Mouse (Mus musculus): Measurements from ENCODE around the gene Gpn2.

The Gpn2 gene

GRCm38 (mm10) chr4:133584059-133584951 is at the start of gene Gpn2:
Gene Gpn2 (plus strand): TSS chr4:133584362.
- DNase-seq (ENCODE audit: low read depth, low spot score): peak; percentile 96

DNA sequence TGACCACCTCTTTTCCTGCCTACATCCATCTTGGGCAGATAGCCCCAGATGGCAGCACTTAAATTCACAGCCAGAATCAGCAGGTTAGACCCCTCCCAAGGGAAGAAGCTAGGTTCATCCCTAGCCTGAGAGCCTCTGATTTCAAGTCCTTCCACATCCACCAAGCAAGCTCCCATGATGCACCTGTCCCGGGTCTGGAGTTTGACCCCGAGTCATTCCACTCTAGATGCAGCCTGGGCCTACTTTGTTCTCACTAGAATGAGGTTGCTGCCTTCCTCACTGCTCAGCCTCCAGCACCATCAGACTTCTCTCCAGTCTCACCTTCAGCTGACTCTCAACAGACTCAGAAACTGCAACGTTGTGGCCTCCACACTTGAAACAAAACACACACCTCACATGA is 48.1 kb upstream of the Gpn2 start:
- peak; percentile 37 for DNase-seq (ENCODE audit: low read depth, low spot score)

- DNase-seq (ENCODE audit: low read depth, low spot score): no peak
These were observed 47.5 kb upstream of the Gpn2 start for GRCm38 (mm10) chr4:133536652-133537051.

GRCm38 (mm10) chr4:133545272-133546231 is 38.6 kb upstream of the Gpn2 start, which contains the start of gene Nudc:
Gene Nudc (minus strand): TSS chr4:133545996.
- peak; percentile 98 for DNase-seq (ENCODE audit: low read depth, low spot score)

- DNase-seq (ENCODE audit: low read depth, low spot score): no peak
These were observed 32.1 kb upstream of the Gpn2 start for GRCm38 (mm10) chr4:133552029-133552428.

- no peak for DNase-seq (ENCODE audit: low read depth, low spot score)
These were observed 31.3 kb upstream of the Gpn2 start, which contains the start of gene Nr0b2 for GRCm38 (mm10) chr4:133552768-133553447. Gene Nr0b2 (plus strand): TSS chr4:133553376.

DNA sequence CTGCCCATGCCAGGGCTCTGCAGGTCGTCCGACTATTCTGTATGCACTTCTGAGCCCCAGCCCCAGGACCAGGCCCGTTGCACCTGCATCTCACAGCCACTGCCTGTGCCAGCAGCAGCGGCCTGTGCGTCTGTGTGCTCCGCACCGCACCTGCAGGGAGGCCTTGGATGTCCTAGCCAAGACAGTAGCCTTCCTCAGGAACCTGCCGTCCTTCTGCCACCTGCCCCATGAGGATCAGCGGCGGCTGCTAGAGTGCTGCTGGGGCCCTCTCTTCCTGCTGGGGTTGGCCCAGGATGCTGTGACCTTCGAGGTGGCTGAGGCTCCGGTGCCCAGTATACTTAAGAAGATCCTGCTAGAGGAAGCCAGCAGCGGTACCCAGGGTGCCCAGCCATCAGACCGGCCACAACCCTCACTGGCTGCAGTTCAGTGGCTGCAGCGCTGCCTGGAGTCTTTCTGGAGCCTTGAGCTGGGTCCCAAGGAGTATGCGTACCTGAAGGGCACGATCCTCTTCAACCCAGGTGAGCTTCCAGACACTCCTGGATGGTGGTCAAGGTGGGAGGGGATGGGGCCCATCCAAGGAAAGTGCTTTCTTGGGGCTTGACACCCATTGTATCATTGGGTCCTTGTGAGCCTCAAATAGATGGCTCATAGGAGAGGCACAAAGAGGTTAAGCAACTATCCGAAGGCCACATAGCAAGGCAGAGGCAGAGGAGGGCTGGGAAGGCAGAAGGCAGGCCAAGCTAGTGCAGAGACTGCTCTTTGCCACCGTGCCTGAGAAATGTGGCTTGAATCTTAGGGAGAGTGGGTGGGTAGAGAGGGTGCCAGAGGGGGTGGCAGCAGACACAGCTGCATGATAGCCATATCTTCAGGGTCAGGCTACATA is 30.5 kb upstream of the Gpn2 start:
- no peak for DNase-seq (ENCODE audit: low read depth, low spot score)

DNA sequence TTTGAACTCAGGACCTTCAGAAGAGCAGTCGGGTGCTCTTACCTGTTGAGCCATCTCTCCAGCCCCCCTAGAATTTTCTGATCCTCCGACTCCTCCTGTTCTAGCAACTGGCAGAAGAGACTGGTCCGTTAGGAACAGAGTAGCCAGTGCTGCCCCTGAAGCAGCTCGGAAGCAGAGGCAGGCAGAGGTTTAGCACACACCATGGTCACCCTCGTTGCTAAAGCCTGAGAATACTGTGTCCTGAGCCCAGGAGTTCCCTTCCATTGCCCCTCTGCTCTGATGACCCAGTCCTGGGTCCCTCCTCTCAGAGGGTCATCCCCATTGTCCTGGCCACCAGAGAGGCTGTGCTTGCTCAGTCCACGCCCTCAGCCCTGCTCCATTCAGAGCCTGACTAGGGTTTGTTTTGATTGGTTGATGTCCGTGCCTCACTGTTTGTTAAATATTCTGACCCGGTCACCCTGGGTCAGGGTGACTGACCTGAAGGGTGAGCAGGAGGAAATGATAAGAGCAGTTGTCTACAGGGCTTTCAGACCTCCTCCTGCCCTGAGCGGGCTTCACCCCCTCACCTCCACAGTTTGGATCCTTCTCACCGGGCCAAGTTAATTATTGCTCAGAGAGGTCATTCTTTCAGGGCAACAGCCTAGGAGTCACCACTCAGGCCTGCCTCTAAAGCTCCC is 27.0 kb upstream of the Gpn2 start:
- DNase-seq (ENCODE audit: low read depth, low spot score): no peak

GRCm38 (mm10) chr4:133559846-133560245 is 24.3 kb upstream of the Gpn2 start:
- DNase-seq (ENCODE audit: low read depth, low spot score): no peak

DNA sequence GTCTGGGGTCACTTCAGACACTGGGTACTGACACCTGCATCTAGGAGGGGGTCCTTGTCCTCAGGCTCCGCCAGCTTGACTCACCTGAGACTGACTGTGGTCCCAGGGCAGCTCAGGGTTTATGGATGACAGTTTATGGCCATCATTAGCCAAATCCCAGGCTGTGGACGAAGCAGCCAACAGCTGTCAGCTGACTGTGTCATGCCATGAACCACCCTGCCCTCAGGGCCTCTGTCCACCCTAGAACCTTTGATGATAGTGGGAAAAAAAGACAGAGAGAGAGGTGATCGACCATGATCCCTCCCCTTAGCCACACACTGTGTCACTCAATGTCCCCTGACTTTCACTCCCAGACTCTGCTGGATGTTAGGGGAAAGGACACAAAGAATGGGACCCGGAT is 22.5 kb upstream of the Gpn2 start:
- DNase-seq (ENCODE audit: low read depth, low spot score): no peak

DNA sequence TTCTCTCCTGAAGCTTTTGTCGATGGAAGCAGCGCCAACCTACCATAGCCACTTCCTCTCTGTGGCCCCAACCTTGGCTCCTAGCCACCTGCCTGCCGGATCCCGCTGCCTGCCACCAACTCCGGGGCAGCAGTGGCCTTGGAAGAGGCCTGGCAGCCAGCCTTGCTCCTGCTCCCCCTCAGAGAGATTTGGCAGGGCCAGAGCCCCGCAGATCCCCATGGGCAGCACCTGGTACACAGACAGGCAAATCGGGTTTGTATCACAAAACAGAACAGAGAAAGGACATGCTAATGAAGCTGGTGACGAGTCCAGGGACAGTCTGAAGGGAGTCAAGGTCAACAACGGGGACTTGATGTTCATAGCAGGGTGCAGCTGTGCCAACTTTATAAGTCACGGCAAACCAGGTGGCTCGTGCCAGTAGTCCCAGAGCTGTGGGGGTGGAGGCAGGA is 21.0 kb upstream of the Gpn2 start:
- peak; percentile 24 for DNase-seq (ENCODE audit: low read depth, low spot score)

GRCm38 (mm10) chr4:133567251-133567650 is 16.9 kb upstream of the Gpn2 start:
- DNase-seq (ENCODE audit: low read depth, low spot score): peak; percentile 83

DNA sequence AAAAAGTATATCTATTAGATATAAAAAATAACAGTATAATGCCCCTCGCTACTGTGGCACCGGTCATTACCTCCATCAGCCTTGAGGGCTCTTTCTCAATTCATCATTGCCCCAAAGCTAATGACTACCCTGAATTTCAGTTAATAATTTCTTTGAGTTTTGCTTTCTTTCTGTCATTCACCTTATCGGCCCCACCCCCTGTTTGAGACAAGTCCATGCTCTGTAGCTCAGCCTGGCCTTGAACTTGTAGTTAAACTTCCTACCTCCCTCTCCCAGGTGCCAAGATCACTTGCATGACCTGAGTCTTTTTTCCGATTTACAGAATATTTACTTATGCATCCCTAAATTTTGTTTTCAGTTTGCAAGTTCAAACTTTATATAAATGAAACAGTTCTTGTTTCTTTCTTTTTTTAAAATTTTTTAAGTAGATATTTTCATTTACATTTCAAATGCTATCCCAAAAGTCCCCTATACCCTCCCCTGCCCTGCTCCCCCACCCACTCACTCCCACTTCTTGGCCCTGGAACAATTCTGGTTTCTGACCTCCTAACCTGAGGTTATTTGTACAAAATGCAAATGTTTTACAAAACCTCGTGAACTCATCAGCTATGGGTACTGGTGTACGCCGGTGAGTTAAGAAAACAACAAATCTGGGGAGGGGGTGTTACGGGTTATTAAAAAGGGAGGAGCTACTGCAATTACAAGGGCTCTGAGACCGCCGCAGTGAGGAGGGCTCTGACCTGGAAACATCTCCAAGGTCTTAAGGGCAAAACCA is 14.7 kb upstream of the Gpn2 start:
- DNase-seq (ENCODE audit: low read depth, low spot score): no peak

GRCm38 (mm10) chr4:133570066-133570466 is 14.1 kb upstream of the Gpn2 start:
- peak; percentile 89 for DNase-seq (ENCODE audit: low read depth, low spot score)

DNA sequence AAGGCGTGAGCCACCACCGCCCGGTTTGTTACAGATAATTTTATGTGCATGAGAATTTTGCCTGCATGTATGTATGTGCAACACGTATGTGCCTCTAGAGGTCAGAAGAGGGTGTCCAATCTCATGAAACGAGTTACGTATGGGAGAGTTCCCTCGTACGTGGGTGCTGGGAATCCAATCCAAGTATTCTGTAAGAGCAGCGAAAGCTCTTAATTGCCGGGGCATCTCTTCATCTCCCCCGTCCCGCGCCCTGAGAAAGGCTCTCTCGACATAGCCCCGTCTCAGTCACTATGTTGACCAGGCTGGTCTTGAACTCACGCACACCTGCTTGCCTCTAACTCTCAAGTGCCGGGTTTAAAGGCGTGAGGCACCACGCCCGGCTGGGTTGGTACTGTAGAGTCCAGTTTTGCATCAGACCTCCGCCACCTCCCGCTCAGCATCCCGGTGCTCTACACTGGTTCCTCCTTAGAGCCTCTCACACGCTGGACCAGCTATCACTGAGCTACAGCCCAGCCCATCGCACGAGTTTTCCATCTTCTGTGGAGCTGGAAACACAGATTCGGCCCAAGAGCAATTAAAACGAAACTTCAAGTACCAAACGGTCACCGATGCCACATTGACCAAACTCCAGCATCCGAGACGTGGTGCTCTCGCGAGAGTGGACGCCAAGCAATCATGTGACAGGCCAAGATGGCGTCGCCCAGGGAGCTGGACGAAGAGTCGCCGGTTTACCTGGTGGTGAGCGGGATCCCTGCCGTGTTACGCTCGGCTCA is 9.9 kb upstream of the Gpn2 start, which contains the start of gene Gpatch3:
Gene Gpatch3, plus strand, starts transcription at position 676 of the 773 bp plus-strand sequence.
- DNase-seq (ENCODE audit: low read depth, low spot score): peak; percentile 95

GRCm38 (mm10) chr4:133574843-133575202 is 9.3 kb upstream of the Gpn2 start:
- no peak for DNase-seq (ENCODE audit: low read depth, low spot score)

- peak; percentile 90 for DNase-seq (ENCODE audit: low read depth, low spot score)
These were observed 6.2 kb upstream of the Gpn2 start for GRCm38 (mm10) chr4:133577983-133578382.

GRCm38 (mm10) chr4:133583690-133584058 is 488 bp upstream of the Gpn2 start:
- DNase-seq (ENCODE audit: low read depth, low spot score): no peak
